Mouse (Mus musculus): Measurements from ENCODE around the gene Cpne8. TPM values are rescaled to one million over a fixed set of nuclear protein-coding genes. Genes with fewer than 3 reads are reported as not detected.
"Not testable (repeated sequence)": the region's sequence is repeated elsewhere in the genome, so short reads cannot be mapped to it uniquely, and the experiment has no call there.

Cpne8 gene
- polyA plus RNA-seq, 1 experiment from 2014 or later: 4.6 TPM

DNA sequence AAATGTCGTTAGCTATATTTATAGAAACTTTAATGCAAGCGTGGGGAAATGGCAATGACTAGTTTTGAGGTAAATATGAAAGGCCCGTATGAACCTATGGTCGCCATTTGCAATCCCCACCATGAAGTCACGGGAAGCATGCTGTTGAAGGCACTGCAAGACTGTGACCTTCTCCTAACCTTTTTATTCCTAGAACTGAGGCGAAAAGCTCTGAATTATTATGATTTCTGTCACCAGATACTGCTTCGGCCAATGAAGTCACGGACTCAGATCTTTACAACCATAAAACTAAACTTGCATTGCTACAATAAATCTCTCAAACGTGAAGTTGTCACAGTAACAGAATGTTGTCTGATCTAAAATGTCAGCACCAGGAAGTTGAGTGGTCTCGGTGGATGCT lies 33.4 kb downstream of the Cpne8 start:
- no peaks in the 10 kb centered on the region for H3K4me1 ChIP-seq (ENCODE audit: control insufficient read depth, insufficient read depth, low read length)
- H3K27ac ChIP-seq (ENCODE audit: low read depth, low read length): no peak overlapping the region
- no peaks in the 10 kb centered on the region for H3K36me3 ChIP-seq (ENCODE audit: control insufficient read depth, insufficient read depth, low read length)
- WGBS: 87% methylated on average over 10 of the region's 10 CpGs
- H3K4me2 ChIP-seq (ENCODE audit: low read depth): no peak overlapping the region
- H3K27me3 ChIP-seq (ENCODE audit: control insufficient read depth, insufficient read depth, low read length): no peaks in the 10 kb centered on the region
- no peaks in the 10 kb centered on the region for H3K9me3 ChIP-seq (ENCODE audit: control insufficient read depth, low read length)
- ATAC-seq (ENCODE audit: insufficient read depth, low FRiP score, low TSS enrichment) (no peak), DNase-seq (ENCODE audit: low spot score) (no peak)
- H3K4me3 ChIP-seq (ENCODE audit: low read depth, low read length): no peak overlapping the region
- no peak overlapping the region for H3K9ac ChIP-seq (ENCODE audit: low read length)

DNA sequence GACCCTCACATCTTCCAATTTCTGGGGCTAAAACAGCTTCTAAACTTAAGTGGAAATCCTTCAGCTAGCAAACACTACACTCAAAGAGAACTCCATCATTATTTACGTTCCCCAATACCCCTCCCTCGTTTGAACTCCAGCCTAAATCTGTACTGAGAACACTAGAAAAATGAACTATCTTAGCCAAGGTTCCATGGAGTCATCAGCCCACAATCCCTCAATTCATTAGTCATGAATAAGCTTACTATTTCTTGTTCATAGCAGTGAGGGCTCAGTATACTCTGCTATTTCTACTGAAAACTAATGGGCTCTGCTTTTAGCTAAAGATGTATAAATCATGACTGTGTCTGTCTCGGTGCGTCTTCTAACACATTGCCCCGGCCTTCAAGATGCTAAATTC lies 55.0 kb downstream of the Cpne8 start:
- no peak overlapping the region for H3K9ac ChIP-seq (ENCODE audit: low read length)
- no peaks in the 10 kb centered on the region for H3K27me3 ChIP-seq (ENCODE audit: control insufficient read depth, insufficient read depth, low read length)
- no peak overlapping the region for H3K4me3 ChIP-seq (ENCODE audit: low read depth, low read length)
- no peak overlapping the region for H3K4me2 ChIP-seq (ENCODE audit: low read depth)
- no peak for ATAC-seq (ENCODE audit: insufficient read depth, low FRiP score, low TSS enrichment)
- no peak for DNase-seq (ENCODE audit: low spot score)
- H3K36me3 ChIP-seq (ENCODE audit: control insufficient read depth, insufficient read depth, low read length): no peaks in the 10 kb centered on the region
- H3K9me3 ChIP-seq (ENCODE audit: control insufficient read depth, low read length): no peaks in the 10 kb centered on the region
- WGBS: 77% methylated on average over 5 of the region's 5 CpGs
- no peaks in the 10 kb centered on the region for H3K4me1 ChIP-seq (ENCODE audit: control insufficient read depth, insufficient read depth, low read length)
- no peak overlapping the region for H3K27ac ChIP-seq (ENCODE audit: low read depth, low read length)

DNA sequence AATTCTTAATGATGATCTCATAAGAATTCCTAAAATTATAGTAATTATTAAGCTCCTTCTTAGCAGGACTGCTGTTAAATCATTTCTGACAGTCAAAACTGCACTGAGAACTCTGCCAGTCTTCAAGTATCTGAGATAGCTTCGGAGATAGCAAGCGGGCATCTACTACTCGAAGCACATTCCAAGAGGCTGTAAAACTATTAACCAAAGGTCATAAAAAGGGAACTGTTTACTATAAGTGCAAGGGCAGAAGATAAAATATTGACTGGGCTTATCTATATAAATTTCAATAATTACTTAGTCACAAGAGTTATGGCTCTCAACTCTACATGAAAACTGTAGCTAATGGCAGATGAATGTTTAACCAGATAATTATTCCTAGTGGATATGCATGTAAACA lies 57.2 kb downstream of the Cpne8 start:
- no peak overlapping the region for H3K9ac ChIP-seq (ENCODE audit: low read length)
- H3K9me3 ChIP-seq (ENCODE audit: control insufficient read depth, low read length): no peaks in the 10 kb centered on the region
- no peak overlapping the region for H3K4me3 ChIP-seq (ENCODE audit: low read depth, low read length)
- no peak overlapping the region for H3K4me2 ChIP-seq (ENCODE audit: low read depth)
- WGBS: 68% methylated on average over 3 of the region's 3 CpGs
- no peaks in the 10 kb centered on the region for H3K27me3 ChIP-seq (ENCODE audit: control insufficient read depth, insufficient read depth, low read length)
- DNase-seq (ENCODE audit: low spot score) (no peak), ATAC-seq (ENCODE audit: insufficient read depth, low FRiP score, low TSS enrichment) (no peak)
- H3K27ac ChIP-seq (ENCODE audit: low read depth, low read length): no peak overlapping the region
- H3K4me1 ChIP-seq (ENCODE audit: control insufficient read depth, insufficient read depth, low read length): no peaks in the 10 kb centered on the region
- no peaks in the 10 kb centered on the region for H3K36me3 ChIP-seq (ENCODE audit: control insufficient read depth, insufficient read depth, low read length)

DNA sequence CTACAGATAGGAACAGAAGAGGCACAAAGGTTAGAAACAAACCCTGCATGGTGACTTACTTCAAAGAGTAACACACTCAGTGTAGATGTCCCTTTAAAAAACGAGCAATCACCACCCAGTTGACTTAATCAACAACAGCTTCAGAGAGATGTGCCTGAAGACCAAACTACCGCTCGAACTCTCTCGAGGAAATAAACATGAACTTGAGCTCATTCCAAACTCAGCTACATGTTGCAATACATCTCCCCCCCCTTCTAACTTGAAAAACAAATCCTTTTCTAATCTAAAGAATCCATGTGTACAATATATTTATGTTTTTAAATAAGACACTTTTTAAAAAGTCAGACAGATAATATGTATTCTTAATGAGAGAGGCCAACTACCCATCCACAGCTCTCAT lies 59.5 kb downstream of the Cpne8 start:
- no peaks in the 10 kb centered on the region for H3K27me3 ChIP-seq (ENCODE audit: control insufficient read depth, insufficient read depth, low read length)
- 83% methylated on average over 4 of the region's 4 CpGs for WGBS
- DNase-seq (ENCODE audit: low spot score): no peak

DNA sequence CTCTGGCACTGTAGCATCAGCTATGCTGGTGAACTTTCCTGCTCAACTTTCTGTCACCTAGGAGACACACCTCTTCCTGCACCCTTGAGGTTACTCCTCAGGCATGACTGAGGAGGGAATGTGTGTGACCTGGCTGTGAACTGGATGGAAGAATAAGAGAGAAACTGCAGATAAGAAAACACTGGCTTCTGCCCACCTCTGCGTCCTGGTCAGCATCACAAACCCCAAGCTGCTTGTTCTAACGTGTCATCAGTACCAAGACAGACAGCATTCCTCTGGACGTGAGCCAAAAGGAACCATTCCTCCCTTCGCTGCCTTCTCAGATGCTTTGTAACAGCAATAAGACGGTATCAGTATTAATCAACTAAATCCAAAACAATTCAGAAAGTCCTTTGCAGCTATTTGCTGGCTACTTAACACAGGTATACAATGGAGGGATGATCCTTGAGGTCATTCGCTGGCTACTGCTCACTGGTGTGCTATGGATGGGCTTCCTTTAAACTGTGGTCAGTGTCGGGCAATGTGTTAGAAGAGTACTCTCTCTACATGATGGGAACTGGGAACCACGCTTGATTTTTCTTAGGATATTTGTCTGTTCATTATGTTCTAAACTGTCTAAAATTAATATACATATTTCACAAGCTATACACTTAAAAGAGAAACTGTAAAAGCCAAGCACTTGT lies 63.0 kb downstream of the Cpne8 start:
- WGBS: 87% methylated on average over 8 of the region's 8 CpGs
- H3K4me3 ChIP-seq (ENCODE audit: low read depth, low read length): no peak overlapping the region
- no peak overlapping the region for H3K4me2 ChIP-seq (ENCODE audit: low read depth)
- ATAC-seq (ENCODE audit: insufficient read depth, low FRiP score, low TSS enrichment) (no peak), DNase-seq (ENCODE audit: low spot score) (no peak)
- H3K9me3 ChIP-seq (ENCODE audit: control insufficient read depth, low read length): no peaks in the 10 kb centered on the region
- H3K4me1 ChIP-seq (ENCODE audit: control insufficient read depth, insufficient read depth, low read length): no peaks in the 10 kb centered on the region
- no peaks in the 10 kb centered on the region for H3K36me3 ChIP-seq (ENCODE audit: control insufficient read depth, insufficient read depth, low read length)
- H3K27me3 ChIP-seq (ENCODE audit: control insufficient read depth, insufficient read depth, low read length): no peaks in the 10 kb centered on the region
- H3K9ac ChIP-seq (ENCODE audit: low read length): no peak overlapping the region
- no peak overlapping the region for H3K27ac ChIP-seq (ENCODE audit: low read depth, low read length)

More for the DNA sequence above, 59.5 kb downstream of the Cpne8 start:
- H3K9me3 ChIP-seq (ENCODE audit: control insufficient read depth, low read length): no peaks in the 10 kb centered on the region
- ATAC-seq (ENCODE audit: insufficient read depth, low FRiP score, low TSS enrichment): no peak
- H3K4me3 ChIP-seq (ENCODE audit: low read depth, low read length): no peak overlapping the region
- H3K36me3 ChIP-seq (ENCODE audit: control insufficient read depth, insufficient read depth, low read length): no peaks in the 10 kb centered on the region
- H3K4me1 ChIP-seq (ENCODE audit: control insufficient read depth, insufficient read depth, low read length): no peaks in the 10 kb centered on the region
- H3K27ac ChIP-seq (ENCODE audit: low read depth, low read length): no peak overlapping the region
- no peak overlapping the region for H3K9ac ChIP-seq (ENCODE audit: low read length)
- no peak overlapping the region for H3K4me2 ChIP-seq (ENCODE audit: low read depth)

DNA sequence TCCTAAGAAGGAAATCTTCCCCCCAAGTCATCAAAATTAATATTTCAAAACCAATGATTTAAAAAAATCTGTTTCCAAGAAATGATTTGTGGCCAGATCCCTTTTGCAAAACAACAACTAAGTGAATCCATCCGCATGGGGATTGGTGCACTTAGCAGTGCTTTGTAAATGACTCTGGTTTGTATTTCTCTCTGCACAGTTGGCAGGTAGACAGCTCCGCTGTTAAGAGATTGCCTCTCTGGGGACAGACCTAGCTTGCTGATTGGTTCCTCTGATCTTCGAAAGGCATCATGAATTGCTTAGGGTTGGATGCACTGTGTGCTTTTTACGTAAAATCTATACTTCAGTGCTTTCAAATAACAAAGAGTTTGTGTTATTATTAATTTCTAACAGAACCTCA lies 68.5 kb downstream of the Cpne8 start:
- not testable (repeated sequence) for ATAC-seq (ENCODE audit: insufficient read depth, low FRiP score, low TSS enrichment); H3K4me1 ChIP-seq (ENCODE audit: control insufficient read depth, insufficient read depth, low read length)

DNA sequence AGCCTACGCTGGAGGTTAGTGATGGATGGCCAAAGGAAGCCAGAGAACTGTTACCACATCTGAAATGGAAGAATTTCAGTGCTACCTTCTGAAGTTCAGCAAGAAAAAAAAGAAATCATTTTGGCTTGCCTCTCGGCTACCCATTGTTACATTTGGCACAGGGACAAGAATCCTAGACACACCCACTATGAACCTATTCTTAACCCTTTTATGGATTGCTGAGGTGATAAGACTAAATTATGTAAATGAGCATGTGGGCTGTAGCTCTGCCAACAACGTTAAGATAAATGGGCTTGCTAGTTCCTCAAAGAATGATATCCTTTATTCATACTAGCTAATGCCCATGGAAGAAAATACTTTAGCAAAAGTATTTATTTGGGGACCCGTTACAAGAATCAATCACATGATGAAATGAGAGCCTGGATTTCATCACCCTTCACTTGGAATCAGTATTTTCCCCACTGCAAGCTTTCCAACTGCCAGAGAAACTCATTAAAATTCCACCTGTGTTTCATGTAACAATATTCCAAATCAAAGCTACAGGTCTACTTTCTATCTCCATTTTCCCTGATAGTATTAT lies 69.3 kb downstream of the Cpne8 start:
- DNase-seq (ENCODE audit: low spot score) (no peak), ATAC-seq (ENCODE audit: insufficient read depth, low FRiP score, low TSS enrichment) (no peak)
- H3K4me2 ChIP-seq (ENCODE audit: low read depth): no peak overlapping the region
- no peaks in the 10 kb centered on the region for H3K36me3 ChIP-seq (ENCODE audit: control insufficient read depth, insufficient read depth, low read length)
- no peak overlapping the region for H3K4me3 ChIP-seq (ENCODE audit: low read depth, low read length)
- H3K9ac ChIP-seq (ENCODE audit: low read length): no peak overlapping the region
- 74% methylated on average over 4 of the region's 4 CpGs for WGBS
- no peaks in the 10 kb centered on the region for H3K9me3 ChIP-seq (ENCODE audit: control insufficient read depth, low read length)
- H3K4me1 ChIP-seq (ENCODE audit: control insufficient read depth, insufficient read depth, low read length): no peaks in the 10 kb centered on the region
- no peak overlapping the region for H3K27ac ChIP-seq (ENCODE audit: low read depth, low read length)
- no peaks in the 10 kb centered on the region for H3K27me3 ChIP-seq (ENCODE audit: control insufficient read depth, insufficient read depth, low read length)

More for the DNA sequence above, 68.5 kb downstream of the Cpne8 start:
- not testable (repeated sequence) for H3K36me3 ChIP-seq (ENCODE audit: control insufficient read depth, insufficient read depth, low read length); H3K4me3 ChIP-seq (ENCODE audit: low read depth, low read length); H3K27ac ChIP-seq (ENCODE audit: low read depth, low read length); H3K4me2 ChIP-seq (ENCODE audit: low read depth); H3K27me3 ChIP-seq (ENCODE audit: control insufficient read depth, insufficient read depth, low read length); DNase-seq (ENCODE audit: low spot score); H3K9me3 ChIP-seq (ENCODE audit: control insufficient read depth, low read length); H3K9ac ChIP-seq (ENCODE audit: low read length)
- WGBS: 84% methylated on average over 4 of the region's 4 CpGs

DNA sequence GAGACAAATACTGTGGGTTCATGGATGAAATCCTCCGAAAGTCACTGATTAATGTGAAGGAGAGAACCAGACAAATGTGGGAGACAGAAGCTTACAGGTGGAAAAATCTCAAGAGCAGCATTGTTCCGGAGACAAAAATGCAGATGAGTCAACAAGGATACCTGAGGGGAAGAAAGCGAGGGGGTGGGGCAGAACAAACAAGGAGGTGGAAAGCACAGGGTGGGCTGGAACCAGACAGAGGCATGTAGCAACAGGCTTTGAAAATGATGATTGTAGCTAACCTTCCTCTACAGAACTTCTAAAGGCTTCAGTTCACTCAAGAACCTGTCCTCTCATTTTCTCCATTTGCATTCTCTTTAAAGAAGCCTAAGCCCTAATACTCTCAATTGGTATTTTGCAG lies 70.9 kb downstream of the Cpne8 start:
- H3K27me3 ChIP-seq (ENCODE audit: control insufficient read depth, insufficient read depth, low read length): no peaks in the 10 kb centered on the region
- H3K9me3 ChIP-seq (ENCODE audit: control insufficient read depth, low read length): no peaks in the 10 kb centered on the region
- ATAC-seq (ENCODE audit: insufficient read depth, low FRiP score, low TSS enrichment) (no peak), DNase-seq (ENCODE audit: low spot score) (no peak)
- no peak overlapping the region for H3K4me3 ChIP-seq (ENCODE audit: low read depth, low read length)
- no peaks in the 10 kb centered on the region for H3K36me3 ChIP-seq (ENCODE audit: control insufficient read depth, insufficient read depth, low read length)
- no peak overlapping the region for H3K4me2 ChIP-seq (ENCODE audit: low read depth)
- no peaks in the 10 kb centered on the region for H3K4me1 ChIP-seq (ENCODE audit: control insufficient read depth, insufficient read depth, low read length)
- WGBS: 68% methylated on average over 3 of the region's 3 CpGs
- no peak overlapping the region for H3K27ac ChIP-seq (ENCODE audit: low read depth, low read length)
- no peak overlapping the region for H3K9ac ChIP-seq (ENCODE audit: low read length)

DNA sequence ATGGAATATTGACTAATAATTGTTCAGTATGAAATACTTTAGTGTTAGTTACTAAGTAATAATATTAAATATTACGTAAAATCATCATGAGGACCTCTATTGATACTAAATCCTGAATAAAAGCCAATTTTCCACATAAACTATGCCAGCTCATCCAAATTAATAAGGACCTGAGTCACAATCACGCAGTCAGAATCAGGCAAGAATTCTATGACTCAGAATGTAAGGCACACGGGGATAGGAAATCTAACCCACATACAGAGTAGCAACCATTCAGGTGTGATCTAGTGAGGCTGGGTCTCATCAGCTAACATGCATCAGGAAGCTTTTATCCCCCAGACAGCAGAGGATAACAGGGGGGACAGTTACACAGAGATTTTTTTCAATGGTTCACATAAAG lies 72.1 kb downstream of the Cpne8 start:
- ATAC-seq (ENCODE audit: insufficient read depth, low FRiP score, low TSS enrichment): no peak
- no peak for DNase-seq (ENCODE audit: low spot score)
- Histone ChIP-seq H3K36me3 (ENCODE audit: control insufficient read depth, insufficient read depth, low read length) (no peaks in the 10 kb centered on the region), H3K4me2 (ENCODE audit: low read depth) (no peak overlapping the region), H3K9ac (ENCODE audit: low read length) (no peak overlapping the region), H3K4me3 (ENCODE audit: low read depth, low read length) (no peak overlapping the region), H3K9me3 (ENCODE audit: control insufficient read depth, low read length) (no peaks in the 10 kb centered on the region), H3K27ac (ENCODE audit: low read depth, low read length) (no peak overlapping the region), H3K4me1 (ENCODE audit: control insufficient read depth, insufficient read depth, low read length) (no peaks in the 10 kb centered on the region), H3K27me3 (ENCODE audit: control insufficient read depth, insufficient read depth, low read length) (no peaks in the 10 kb centered on the region)
- WGBS: 92% methylated on average over 3 of the region's 3 CpGs
